Mouse (Mus musculus) lung, postnatal 0 days (tissue): ENCODE measurements around the gene Nfia. TPM values are rescaled to one million over a fixed set of nuclear protein-coding genes. Genes with fewer than 3 reads are reported as not detected.
A peak's percentile ranks its signal among the peaks of the same experiment; 100 is the strongest.

Experiments used
- ATAC-seq: fragments of 200-750 bp; cut with Nextera tagmentation; 2 replicates; pipeline ENCODE4 v1.8.0; 2017; ENCODE audit warnings: moderate library complexity
- DNase-seq: peaks from one replicate; pipeline ENCODE4 v3.0.0-alpha.2; 2016; ENCODE audit warnings: low spot score
- H3K27ac ChIP-seq: fragments of 300-500 bp; sonication (generic); 2 replicates; pipeline ENCODE4 v1.5.1; 2014; ENCODE audit warnings: antibody characterized with exemption, mild to moderate bottlenecking, low read length, mixed read lengths
- H3K27me3 ChIP-seq: fragments of 300-500 bp; sonication (generic); replicated peaks from 2 replicates; pipeline ENCODE4 v1.6.1; 2014; ENCODE audit warnings: low read length, mixed read lengths; ENCODE audit not compliant: insufficient read depth
- H3K36me3 ChIP-seq: fragments of 300-500 bp; sonication (generic); 2 replicates; pipeline ENCODE4 v1.6.1; 2014; ENCODE audit warnings: low read length, mixed read lengths; ENCODE audit not compliant: insufficient read depth
- H3K4me1 ChIP-seq: fragments of 300-500 bp; sonication (generic); 2 replicates; pipeline ENCODE4 v1.6.1; 2014; ENCODE audit warnings: antibody characterized with exemption, low read depth, low read length, mixed read lengths; ENCODE audit not compliant: insufficient read depth
- H3K4me2 ChIP-seq: fragments of 300-500 bp; sonication (generic); replicated peaks from 2 replicates; pipeline ENCODE4 v1.6.1; 2014; ENCODE audit warnings: low read depth, mild to moderate bottlenecking, low read length, moderate library complexity, mixed read lengths
- H3K4me3 ChIP-seq: fragments of 300-500 bp; sonication (generic); 2 replicates; pipeline ENCODE4 v1.5.1; 2014; ENCODE audit warnings: low read depth, low read length
- H3K9ac ChIP-seq: fragments of 300-500 bp; sonication (generic); replicated peaks from 2 replicates; pipeline ENCODE4 v1.6.1; 2014; ENCODE audit warnings: low read depth, mild to moderate bottlenecking
- H3K9me3 ChIP-seq: fragments of 300-500 bp; sonication (generic); 2 replicates; pipeline ENCODE4 v1.6.1; 2016; ENCODE audit warnings: low read length, mixed read lengths
- CTCF ChIP-seq: IDR thresholded peaks from 2 replicates; pipeline ENCODE4 v1.5.1; 2016; ENCODE audit warnings: antibody characterized with exemption, mild to moderate bottlenecking
- EP300 ChIP-seq: IDR thresholded peaks from 2 replicates; pipeline ENCODE4 v1.6.1; 2016; ENCODE audit warnings: antibody characterized with exemption, mild to moderate bottlenecking, control low read depth
- WGBS: fragments of 180-500 bp; shearing (Covaris S2); extraction: QIAGEN DNeasy Blood & Tissue Kit; methylation state at CpG from one replicate; pipeline ENCODE4 v1.1.7; 2014; 5-methylcytosine and 5-hydroxymethylcytosine counted together
- polyA plus RNA-seq: library from polyadenylated mRNA; unstranded; fragments of >200 nt; fragmentation: Nextera tagmentation; extraction: Ambion mirVana; gene quantifications from 2 replicates; pipeline ENCODE4 v1.2.1, GENCODE M21; 2015

The Nfia gene
- polyA plus RNA-seq, 1 experiment from 2014 or later: 40.5 TPM

- Histone ChIP-seq H3K27me3 (no peaks in the 10 kb centered on the region), H3K9ac (no peak overlapping the region), H3K4me3 (no peak overlapping the region), H3K36me3 (no peaks in the 10 kb centered on the region), H3K4me1 (peaks cover 9% of the 10 kb centered on the region; the same call in 1 of the 2 replicates), H3K9me3 (no peaks in the 10 kb centered on the region), H3K4me2 (no peak overlapping the region), H3K27ac (peak overlapping the region; percentile 44; the same call in 1 of the 2 replicates)
- WGBS: 42% methylated on average over 3 of the region's 3 CpGs
- ATAC-seq (no peak), DNase-seq (no peak)
- TF ChIP-seq EP300 (no peak), CTCF (no peak)
Observed at GRCm38 (mm10) chr4:97927309-97927656, 154.7 kb downstream of the Nfia start.

DNA sequence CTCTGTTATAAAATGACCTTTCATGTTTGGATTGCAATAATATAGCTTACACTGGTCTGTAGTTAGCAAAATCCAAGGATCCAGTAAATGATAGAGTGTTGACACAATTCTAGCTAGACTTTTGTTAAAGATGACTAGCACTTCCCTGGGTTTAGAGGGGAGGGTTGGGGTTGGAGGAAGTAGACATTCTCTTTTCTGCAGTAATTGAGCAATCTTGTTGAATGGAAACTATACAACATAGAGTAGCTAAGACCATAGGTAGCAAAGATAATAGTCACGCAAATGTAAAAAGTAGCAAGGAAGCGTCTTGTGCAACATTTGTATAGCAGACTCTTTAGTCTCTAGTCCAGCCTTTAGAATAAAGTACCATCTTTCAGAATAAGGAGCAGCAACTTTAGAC is 163.8 kb downstream of the Nfia start:
- H3K27me3 ChIP-seq: no peaks in the 10 kb centered on the region
- H3K27ac ChIP-seq: peak overlapping the region; percentile 43; the same call in 1 of the 2 replicates
- 75% methylated on average over 2 of the region's 2 CpGs for WGBS
- ATAC-seq (peak; percentile 21; the same call in 1 of the 2 replicates), DNase-seq (no peak)
- H3K9me3 ChIP-seq: no peaks in the 10 kb centered on the region
- TF ChIP-seq CTCF (no peak), EP300 (no peak)
- no peak overlapping the region for H3K9ac ChIP-seq
- H3K4me2 ChIP-seq: no peak overlapping the region
- H3K4me3 ChIP-seq: no peak overlapping the region
- H3K4me1 ChIP-seq: peaks cover 6% of the 10 kb centered on the region; the same call in 1 of the 2 replicates
- no peaks in the 10 kb centered on the region for H3K36me3 ChIP-seq

DNA sequence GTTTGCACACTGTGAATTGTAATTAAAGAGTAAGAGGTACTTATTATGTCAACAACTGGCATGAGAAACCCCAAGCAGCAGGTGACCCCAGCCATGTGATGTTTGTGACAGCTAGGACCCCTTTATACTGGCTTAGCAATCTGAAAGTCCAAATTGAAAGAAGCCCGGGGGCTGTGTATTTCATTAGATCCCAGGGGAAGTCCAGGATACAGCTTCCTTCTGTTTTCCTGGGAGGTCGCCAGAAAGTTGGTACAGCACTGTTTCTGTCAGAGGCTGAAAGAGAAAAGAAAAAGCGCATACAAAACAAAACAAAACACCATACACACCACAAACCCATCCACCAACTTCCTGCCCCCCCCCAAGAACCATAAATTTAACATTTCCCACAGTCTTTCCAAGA is 164.4 kb downstream of the Nfia start:
- H3K9me3 ChIP-seq: no peaks in the 10 kb centered on the region
- 45% methylated on average over 3 of the region's 3 CpGs for WGBS
- TF ChIP-seq CTCF: no peak
- no peak for TF ChIP-seq EP300
- no peaks in the 10 kb centered on the region for H3K27me3 ChIP-seq
- no peak overlapping the region for H3K4me3 ChIP-seq
- no peaks in the 10 kb centered on the region for H3K36me3 ChIP-seq
- peaks cover 6% of the 10 kb centered on the region; the same call in 1 of the 2 replicates for H3K4me1 ChIP-seq
- H3K27ac ChIP-seq: peak overlapping the region; percentile 43; the same call in 1 of the 2 replicates
- peak; percentile 50 for DNase-seq
- 0 out of 2 replicates have a peak overlapping the region, but pooled peaks have one; percentile 8 for H3K4me2 ChIP-seq
- no peak overlapping the region for H3K9ac ChIP-seq
- peak; percentile 44 for ATAC-seq

DNA sequence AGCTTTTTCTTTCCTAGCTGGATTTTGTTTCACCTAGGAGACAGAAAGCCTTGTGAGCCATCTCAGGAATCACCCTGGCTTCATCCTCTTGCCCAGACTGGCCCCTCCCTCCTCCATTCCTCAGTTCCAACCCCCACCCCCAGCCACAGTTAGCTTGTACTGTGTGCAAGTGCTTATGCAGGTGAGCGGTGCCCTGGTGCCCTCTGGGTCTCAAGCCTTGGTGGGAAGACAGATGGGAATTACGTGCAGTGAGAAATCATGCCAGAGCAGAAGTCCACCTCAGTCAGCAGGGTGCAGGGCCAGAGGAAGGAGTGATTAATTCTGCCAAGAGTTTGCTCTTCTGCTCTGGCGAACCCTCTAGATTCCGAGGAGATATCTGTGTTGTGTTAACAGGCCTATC is 167.0 kb downstream of the Nfia start:
- H3K9ac ChIP-seq: no peak overlapping the region
- H3K4me1 ChIP-seq: peaks cover 6% of the 10 kb centered on the region; the same call in 1 of the 2 replicates
- no peak for ATAC-seq
- no peaks in the 10 kb centered on the region for H3K36me3 ChIP-seq
- no peaks in the 10 kb centered on the region for H3K27me3 ChIP-seq
- no peaks in the 10 kb centered on the region for H3K9me3 ChIP-seq
- no peak for DNase-seq
- H3K27ac ChIP-seq: no peak overlapping the region
- 32% methylated on average over 4 of the region's 4 CpGs for WGBS
- TF ChIP-seq EP300: no peak
- TF ChIP-seq CTCF: no peak
- no peak overlapping the region for H3K4me3 ChIP-seq
- no peak overlapping the region for H3K4me2 ChIP-seq

DNA sequence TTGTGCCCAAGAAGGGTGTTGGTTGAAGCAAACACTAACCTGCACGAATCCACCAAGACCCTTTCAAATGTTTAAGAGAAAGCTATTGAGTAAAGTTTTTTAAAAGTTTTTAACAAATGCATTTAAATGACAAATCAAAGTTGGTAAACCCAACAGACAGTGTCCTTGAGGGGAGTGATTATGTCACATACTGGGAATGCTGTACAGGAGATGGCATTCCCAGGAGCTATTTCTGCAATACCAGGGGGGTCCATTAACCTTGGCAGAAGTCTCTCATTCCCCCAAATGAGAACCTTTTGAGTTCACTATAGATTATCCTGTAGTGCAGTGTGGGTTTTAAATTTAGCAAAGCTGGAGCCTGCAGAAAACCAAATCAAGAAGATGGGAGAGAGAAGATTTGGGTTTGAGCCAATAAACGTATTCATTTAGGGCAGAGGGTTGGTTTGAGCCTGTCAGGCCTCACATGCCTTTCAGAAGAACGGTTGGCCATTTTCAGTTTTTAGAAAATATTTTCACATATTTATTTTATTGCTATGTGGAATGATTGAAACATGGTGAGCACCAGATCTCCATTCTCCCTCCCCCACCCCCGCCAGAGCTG is 167.5 kb downstream of the Nfia start:
- no peak overlapping the region for H3K4me3 ChIP-seq
- DNase-seq (no peak), ATAC-seq (no peak)
- H3K4me1 ChIP-seq: peaks cover 6% of the 10 kb centered on the region; the same call in 1 of the 2 replicates
- H3K36me3 ChIP-seq: no peaks in the 10 kb centered on the region
- no peak overlapping the region for H3K9ac ChIP-seq
- H3K9me3 ChIP-seq: no peaks in the 10 kb centered on the region
- H3K4me2 ChIP-seq: no peak overlapping the region
- no peak overlapping the region for H3K27ac ChIP-seq
- TF ChIP-seq EP300: no peak
- TF ChIP-seq CTCF: no peak
- WGBS: 64% methylated on average over 4 of the region's 4 CpGs
- no peaks in the 10 kb centered on the region for H3K27me3 ChIP-seq

- Histone ChIP-seq H3K4me2 (no peak overlapping the region), H3K4me1 (peaks cover 3% of the 10 kb centered on the region; the same call in 1 of the 2 replicates), H3K27me3 (no peaks in the 10 kb centered on the region), H3K36me3 (no peaks in the 10 kb centered on the region), H3K27ac (no peak overlapping the region), H3K4me3 (no peak overlapping the region), H3K9ac (no peak overlapping the region), H3K9me3 (no peaks in the 10 kb centered on the region)
- no peak for TF ChIP-seq EP300
- no peak for TF ChIP-seq CTCF
- no peak for DNase-seq
- WGBS: 66% methylated on average over 8 of the region's 8 CpGs
- no peak for ATAC-seq
Observed at GRCm38 (mm10) chr4:97941616-97942015, 169.1 kb downstream of the Nfia start.
